Mouse (Mus musculus) stomach, postnatal 0 days (tissue): ENCODE data around the gene Naa25.

Experiments
- CTCF ChIP-seq: IDR thresholded peaks from 2 replicates; pipeline ENCODE4 v1.5.1; 2016; ENCODE audit warnings: antibody characterized with exemption, low read depth, mild to moderate bottlenecking, moderate library complexity
- EP300 ChIP-seq: optimal IDR thresholded peaks from 2 replicates; pipeline ENCODE3; 2016; ENCODE audit warnings: antibody characterized with exemption

GRCm38 (mm10) chr5:121423297-121423696 is 25.6 kb downstream of the Naa25 start:
- no peak for TF ChIP-seq CTCF
- no peak for TF ChIP-seq EP300
